Mouse (Mus musculus): ENCODE results near the gene Rgs6. TPM values are rescaled to one million over a fixed set of nuclear protein-coding genes. Genes with fewer than 3 reads are reported as not detected.

Gene Rgs6
- polyA plus RNA-seq, 2 experiments: 0.07 to 0.20 TPM

DNA sequence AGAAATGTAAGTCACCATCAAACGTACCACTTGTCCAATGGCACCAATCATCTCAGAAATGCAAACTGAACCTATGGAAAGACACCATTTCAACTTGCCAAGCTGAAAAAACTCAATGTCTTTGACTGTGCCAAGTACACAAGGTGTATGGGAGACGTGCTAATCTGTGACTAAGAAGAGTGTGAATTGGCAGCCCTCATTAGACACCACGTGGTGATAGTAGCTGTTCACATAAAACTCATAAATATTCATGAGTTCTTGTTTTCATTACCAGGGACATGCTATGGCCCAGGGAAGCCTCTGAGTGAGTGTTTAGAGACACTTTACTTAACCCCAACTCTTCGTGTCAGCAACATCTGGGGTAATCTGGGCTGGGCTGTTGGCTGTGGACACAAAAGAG lies 405.8 kb downstream of the Rgs6 start:
- WGBS (ENCODE audit: insufficient replicate concordance): 24% methylated on average over 4 of the region's 4 CpGs
- H3K27ac ChIP-seq: no peak overlapping the region
- no peak overlapping the region for H3K4me3 ChIP-seq (ENCODE audit: insufficient read depth in 1 of 2, low read depth in 2 of 2, low read length in 2 of 2)
- H3K27me3 ChIP-seq (ENCODE audit: control insufficient read depth, insufficient read depth, low read length): no peaks in the 10 kb centered on the region
- no peak overlapping the region for H3K9ac ChIP-seq (replicated peaks)
- H3K4me1 ChIP-seq (replicated peaks; ENCODE audit: control insufficient read depth in 2 of 2, insufficient read depth in 2 of 2, low read length in 1 of 2): no peaks in the 10 kb centered on the region
- no peak overlapping the region for H3K4me2 ChIP-seq (ENCODE audit: low read depth)
- ATAC-seq (ENCODE audit: insufficient read depth): no peak
- DNase-seq (ENCODE audit: low read depth in 3 of 3, low spot score in 3 of 3): no peak
- no peaks in the 10 kb centered on the region for H3K9me3 ChIP-seq (ENCODE audit: control insufficient read depth, low read length)
- H3K36me3 ChIP-seq (replicated peaks; ENCODE audit: control insufficient read depth, insufficient read depth, low read depth): no peaks in the 10 kb centered on the region
- TF ChIP-seq CTCF (IDR thresholded peaks at IDR 0.05; ENCODE audit: low read depth): no peak

DNA sequence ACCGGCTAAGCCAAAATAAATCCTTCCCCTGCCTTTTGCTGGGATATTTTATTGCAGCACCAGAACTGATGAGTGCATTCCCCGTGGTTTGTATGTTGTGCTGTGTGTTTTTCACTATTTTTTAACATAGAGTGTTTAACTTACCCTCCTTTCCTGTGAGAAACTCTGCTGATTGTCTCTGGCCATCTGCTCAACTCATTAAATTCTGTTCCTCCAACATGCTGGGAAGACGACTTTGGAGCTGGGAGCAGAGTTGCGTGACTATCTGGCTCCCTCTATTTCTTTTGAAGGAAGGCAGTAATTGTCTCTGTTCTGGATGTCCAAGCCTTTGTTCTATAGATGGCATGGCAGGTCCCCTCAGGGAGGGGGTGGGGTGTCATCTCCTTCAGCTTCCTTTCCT lies 408.7 kb downstream of the Rgs6 start:
- no peak for TF ChIP-seq CTCF (IDR thresholded peaks at IDR 0.05; ENCODE audit: low read depth)
- no peak for TF ChIP-seq EP300 (IDR thresholded peaks at IDR 0.05; ENCODE audit: low read depth)
- no peaks in the 10 kb centered on the region for H3K9me3 ChIP-seq (ENCODE audit: control insufficient read depth, low read length)
- no peak overlapping the region for H3K27ac ChIP-seq
- WGBS (ENCODE audit: insufficient replicate concordance): 44% methylated on average over 4 of the region's 4 CpGs
- no peaks in the 10 kb centered on the region for H3K27me3 ChIP-seq (ENCODE audit: control insufficient read depth, insufficient read depth, low read length)
- ATAC-seq (ENCODE audit: insufficient read depth) (no peak), DNase-seq (ENCODE audit: low read depth in 3 of 3, low spot score in 3 of 3) (no peak)
- H3K4me2 ChIP-seq (ENCODE audit: low read depth): no peak overlapping the region
- no peaks in the 10 kb centered on the region for H3K4me1 ChIP-seq (replicated peaks; ENCODE audit: control insufficient read depth in 2 of 2, insufficient read depth in 2 of 2, low read length in 1 of 2)
- H3K9ac ChIP-seq (replicated peaks): no peak overlapping the region
- no peaks in the 10 kb centered on the region for H3K36me3 ChIP-seq (replicated peaks; ENCODE audit: control insufficient read depth, insufficient read depth, low read depth)
- H3K4me3 ChIP-seq (ENCODE audit: insufficient read depth in 1 of 2, low read depth in 2 of 2, low read length in 2 of 2): no peak overlapping the region

DNA sequence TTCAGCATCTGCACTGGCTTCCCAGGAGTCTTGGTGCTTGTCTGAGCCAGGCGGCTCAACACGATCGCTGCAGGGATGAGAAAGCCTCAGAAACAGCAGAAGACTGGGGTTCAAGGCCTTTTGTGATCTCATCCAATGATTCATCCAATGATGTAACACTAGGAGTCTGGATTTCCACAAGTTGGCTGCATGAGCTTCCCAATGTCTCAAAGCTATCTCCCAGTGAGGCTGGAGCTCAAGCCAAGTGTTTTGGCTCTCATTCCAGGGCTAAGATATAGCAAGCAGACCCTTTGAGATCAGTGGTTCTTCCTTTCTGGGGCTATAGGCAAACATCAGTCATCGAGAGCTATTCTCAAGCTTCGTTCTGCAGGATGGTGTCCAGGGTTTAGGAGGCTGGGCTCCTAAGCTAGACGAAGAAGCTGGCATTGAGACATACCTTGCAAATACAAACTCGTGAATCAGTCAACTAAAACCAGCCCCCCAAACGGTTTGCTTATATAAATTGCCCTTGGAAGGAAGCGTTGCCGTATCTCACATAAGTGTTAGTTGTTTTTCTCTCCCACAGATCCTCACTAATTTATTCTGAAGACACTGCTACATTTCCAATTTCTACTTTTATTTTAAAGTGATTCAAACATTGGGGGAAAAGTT lies 410.7 kb downstream of the Rgs6 start:
- Histone ChIP-seq H3K9me3 (ENCODE audit: control insufficient read depth, low read length) (no peaks in the 10 kb centered on the region), H3K27me3 (ENCODE audit: control insufficient read depth, insufficient read depth, low read length) (no peaks in the 10 kb centered on the region), H3K4me3 (ENCODE audit: insufficient read depth in 1 of 2, low read depth in 2 of 2, low read length in 2 of 2) (no peak overlapping the region), H3K9ac (replicated peaks) (no peak overlapping the region), H3K27ac (no peak overlapping the region), H3K36me3 (replicated peaks; ENCODE audit: control insufficient read depth, insufficient read depth, low read depth) (no peaks in the 10 kb centered on the region), H3K4me1 (replicated peaks; ENCODE audit: control insufficient read depth in 2 of 2, insufficient read depth in 2 of 2, low read length in 1 of 2) (no peaks in the 10 kb centered on the region), H3K4me2 (ENCODE audit: low read depth) (no peak overlapping the region)
- DNase-seq (ENCODE audit: low read depth in 3 of 3, low spot score in 3 of 3) (no peak), ATAC-seq (ENCODE audit: insufficient read depth) (no peak)
- 70% methylated on average over 10 of the region's 10 CpGs for WGBS (ENCODE audit: insufficient replicate concordance)
- TF ChIP-seq EP300 (IDR thresholded peaks at IDR 0.05; ENCODE audit: low read depth) (no peak), CTCF (IDR thresholded peaks at IDR 0.05; ENCODE audit: low read depth) (no peak)

DNA sequence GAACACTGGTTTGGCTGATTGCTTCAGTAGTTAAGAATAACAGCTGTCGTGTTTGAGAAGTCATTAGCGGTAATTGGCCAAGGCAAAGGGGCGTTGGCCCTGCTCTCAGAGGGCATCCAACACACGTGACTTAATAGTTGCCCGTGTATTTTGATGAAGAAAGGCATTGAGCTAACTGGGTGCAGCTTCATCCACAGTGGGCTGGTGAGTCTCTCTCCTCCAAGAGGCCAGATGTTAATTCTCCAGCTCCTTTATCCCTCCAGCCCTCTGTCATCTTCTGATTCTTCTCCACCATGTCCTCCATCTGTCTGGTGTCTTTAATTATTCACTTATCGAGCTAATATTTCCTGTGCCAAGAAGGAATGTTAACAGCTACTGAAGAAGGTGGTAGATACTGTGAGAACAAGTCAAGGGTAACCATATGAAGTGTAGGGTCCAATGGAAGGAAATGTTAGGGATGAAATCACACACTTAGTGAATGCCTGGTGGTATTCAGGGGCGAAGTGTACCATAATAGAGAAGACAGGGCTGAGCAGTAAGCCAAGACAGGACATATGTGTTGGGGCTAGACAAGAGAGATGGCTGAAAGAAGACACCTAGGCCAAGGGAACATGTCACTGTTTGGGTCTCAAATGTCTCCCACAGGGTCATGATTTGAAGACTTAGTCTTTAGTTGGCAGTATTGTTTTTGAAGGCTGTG lies 411.4 kb downstream of the Rgs6 start:
- no peaks in the 10 kb centered on the region for H3K36me3 ChIP-seq (replicated peaks; ENCODE audit: control insufficient read depth, insufficient read depth, low read depth)
- TF ChIP-seq EP300 (IDR thresholded peaks at IDR 0.05; ENCODE audit: low read depth): no peak
- H3K9ac ChIP-seq (replicated peaks): no peak overlapping the region
- H3K27me3 ChIP-seq (ENCODE audit: control insufficient read depth, insufficient read depth, low read length): no peaks in the 10 kb centered on the region
- H3K27ac ChIP-seq: no peak overlapping the region
- H3K4me1 ChIP-seq (replicated peaks; ENCODE audit: control insufficient read depth in 2 of 2, insufficient read depth in 2 of 2, low read length in 1 of 2): no peaks in the 10 kb centered on the region
- ATAC-seq (ENCODE audit: insufficient read depth) (no peak), DNase-seq (ENCODE audit: low read depth in 3 of 3, low spot score in 3 of 3) (no peak)
- no peak overlapping the region for H3K4me2 ChIP-seq (ENCODE audit: low read depth)
- no peaks in the 10 kb centered on the region for H3K9me3 ChIP-seq (ENCODE audit: control insufficient read depth, low read length)
- no peak overlapping the region for H3K4me3 ChIP-seq (ENCODE audit: insufficient read depth in 1 of 2, low read depth in 2 of 2, low read length in 2 of 2)
- 66% methylated on average over 7 of the region's 7 CpGs for WGBS (ENCODE audit: insufficient replicate concordance)

DNA sequence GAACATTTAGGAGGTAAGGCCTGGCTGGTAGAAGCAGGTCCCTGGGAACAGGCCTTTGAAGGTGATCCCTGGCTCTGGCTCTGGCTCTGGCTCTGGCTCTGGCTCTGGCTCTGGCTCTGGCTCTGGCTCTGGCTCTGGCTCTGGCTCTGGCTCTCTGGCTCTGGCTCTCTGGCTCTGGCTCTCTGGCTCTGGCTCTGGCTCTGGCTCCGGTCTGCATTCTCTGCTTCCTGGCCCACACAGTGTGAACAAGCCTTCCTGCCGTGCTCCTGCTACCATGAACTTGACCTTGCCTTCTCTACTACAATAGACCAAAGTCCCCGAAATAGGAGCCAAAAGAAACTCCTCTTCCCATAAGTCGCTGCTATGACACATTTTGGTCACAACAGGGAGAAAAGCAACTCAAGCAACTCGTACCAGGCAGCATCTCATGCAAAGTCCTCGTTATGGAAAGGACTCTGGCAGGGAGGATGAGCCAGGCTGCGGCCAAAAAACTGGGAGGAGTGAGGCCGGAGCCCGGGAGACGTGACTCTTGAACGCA lies 412.0 kb downstream of the Rgs6 start:
- 59% methylated on average over 11 of the region's 11 CpGs for WGBS (ENCODE audit: insufficient replicate concordance)
- DNase-seq (ENCODE audit: low read depth in 3 of 3, low spot score in 3 of 3): no peak
- H3K27ac ChIP-seq: no peak overlapping the region
- H3K36me3 ChIP-seq (replicated peaks; ENCODE audit: control insufficient read depth, insufficient read depth, low read depth): no peaks in the 10 kb centered on the region
- TF ChIP-seq CTCF (IDR thresholded peaks at IDR 0.05; ENCODE audit: low read depth): no peak
- no peak for TF ChIP-seq EP300 (IDR thresholded peaks at IDR 0.05; ENCODE audit: low read depth)
- H3K4me2 ChIP-seq (ENCODE audit: low read depth): no peak overlapping the region
- H3K9ac ChIP-seq (replicated peaks): no peak overlapping the region
- no peak overlapping the region for H3K4me3 ChIP-seq (ENCODE audit: insufficient read depth in 1 of 2, low read depth in 2 of 2, low read length in 2 of 2)
- H3K27me3 ChIP-seq (ENCODE audit: control insufficient read depth, insufficient read depth, low read length): no peaks in the 10 kb centered on the region
- no peaks in the 10 kb centered on the region for H3K4me1 ChIP-seq (replicated peaks; ENCODE audit: control insufficient read depth in 2 of 2, insufficient read depth in 2 of 2, low read length in 1 of 2)
- no peak for ATAC-seq (ENCODE audit: insufficient read depth)
- no peaks in the 10 kb centered on the region for H3K9me3 ChIP-seq (ENCODE audit: control insufficient read depth, low read length)

Measured in liver, embryonic 14.5 days (tissue).